In the genomic region with DNA sequence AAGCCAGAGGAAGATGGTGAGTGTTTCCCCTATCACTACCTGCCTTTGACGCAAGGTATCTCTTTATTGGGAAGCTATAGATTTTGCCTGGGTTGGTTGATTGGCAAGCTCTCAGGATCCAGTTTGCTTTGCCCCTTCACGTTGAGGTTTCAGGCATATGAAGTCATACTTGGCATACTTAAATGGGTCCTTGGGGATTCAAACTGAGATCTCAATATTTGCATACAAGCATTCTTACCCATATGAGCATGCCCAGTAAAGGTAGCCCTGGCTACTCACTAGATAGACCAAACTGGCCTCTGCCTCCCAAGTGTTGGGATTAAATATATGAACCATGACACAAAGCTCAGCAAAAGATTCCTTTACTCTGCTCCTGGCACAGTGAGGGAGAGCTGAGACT, we compare ENCODE assay signal across 24 mouse cellular contexts.
"Had no signal": no experiment of that assay in that cellular context is flagged by ENCODE, and none has a peak within 500 bp of the region (broad histone marks: within the 10 kb centered on the region; RNA-seq: fewer than 3 reads in every experiment).

No protein-coding gene starts in this region.

- H3K27ac ChIP-seq: gastrocnemius, adult 2 months; heart, embryonic 10.5 days; hindbrain, embryonic 10.5 days; hindbrain, embryonic 12.5 days; hindbrain, embryonic 14.5 days; intestine, embryonic 15.5 days; layer of hippocampus, adult 2 months; limb, embryonic 10.5 days; limb, embryonic 12.5 days had no signal

- DNase-seq: gastrocnemius, adult 2 months; gastrocnemius, postnatal 10 days; gastrocnemius, postnatal 25 days; heart, postnatal 10 days; heart, postnatal 4 days; kidney, adult 18-20 months; kidney, adult 8-10 months; kidney, postnatal 10 days; kidney, postnatal 25 days; kidney, postnatal 4 days; liver had no signal

- H3K9me3 ChIP-seq: heart, embryonic 10.5 days; heart, embryonic 12.5 days; hindbrain, embryonic 10.5 days; hindbrain, embryonic 12.5 days; intestine, embryonic 15.5 days; limb, embryonic 10.5 days; limb, embryonic 12.5 days had no signal

- H3K4me3 ChIP-seq: gastrocnemius, adult 2 months; heart, embryonic 10.5 days; heart, embryonic 12.5 days; hindbrain, embryonic 10.5 days; hindbrain, embryonic 12.5 days; intestine, embryonic 15.5 days; layer of hippocampus, adult 2 months; limb, embryonic 10.5 days; limb, embryonic 12.5 days had no signal

- ATAC-seq: hindbrain, embryonic 16.5 days; inflammation-experienced regulatory T-cells, adult 6 months; intestine, embryonic 15.5 days; intestine, postnatal 0 days had no signal

- H3K4me1 ChIP-seq: heart, embryonic 10.5 days; heart, embryonic 12.5 days; hindbrain, embryonic 10.5 days; hindbrain, embryonic 12.5 days; intestine, embryonic 15.5 days; limb, embryonic 10.5 days; limb, embryonic 12.5 days had no signal

- H3K27me3 ChIP-seq: heart, embryonic 12.5 days; hindbrain, embryonic 12.5 days; intestine, embryonic 15.5 days; limb, embryonic 12.5 days had no signal

- H3K9ac ChIP-seq: heart, embryonic 12.5 days; hindbrain, embryonic 12.5 days; hindbrain, embryonic 14.5 days; intestine, embryonic 15.5 days; limb, embryonic 12.5 days had no signal

- H3K4me2 ChIP-seq: heart, embryonic 12.5 days; hindbrain, embryonic 12.5 days; hindbrain, embryonic 14.5 days; intestine, embryonic 15.5 days; limb, embryonic 12.5 days; liver, embryonic 11.5 days had no signal
